Mouse (Mus musculus): ENCODE measurements around the gene Atf7ip. TPM values are rescaled to one million over a fixed set of nuclear protein-coding genes. Genes with fewer than 3 reads are reported as not detected.

Atf7ip gene
- polyA plus RNA-seq, 1 experiment from 2014 or later = 43.4 TPM

- no peak overlapping the region for H3K4me2 ChIP-seq
- H3K4me1 ChIP-seq (ENCODE audit: control insufficient read depth, insufficient read depth, low read length) = no peaks in the 10 kb centered on the region
- H3K27ac ChIP-seq (ENCODE audit: low read depth, low read length) = no peak overlapping the region
- no peaks in the 10 kb centered on the region for H3K36me3 ChIP-seq (ENCODE audit: control insufficient read depth, insufficient read depth, low read length)
- H3K9ac ChIP-seq (ENCODE audit: low read length) = no peak overlapping the region
- no peak for ATAC-seq (ENCODE audit: low FRiP score)
- H3K27me3 ChIP-seq (ENCODE audit: control insufficient read depth, insufficient read depth, low read length) = no peaks in the 10 kb centered on the region
- H3K9me3 ChIP-seq (ENCODE audit: control insufficient read depth, low read length) = no peaks in the 10 kb centered on the region
- no peak overlapping the region for H3K4me3 ChIP-seq (ENCODE audit: low read depth, low read length)
- 69% methylated on average over 5 of the region's 5 CpGs for WGBS
- DNase-seq (ENCODE audit: low spot score, missing footprints) = peak; percentile 37
These were observed 147.4 kb downstream of the Atf7ip start for GRCm38 (mm10) chr6:136653331-136653730.

DNA sequence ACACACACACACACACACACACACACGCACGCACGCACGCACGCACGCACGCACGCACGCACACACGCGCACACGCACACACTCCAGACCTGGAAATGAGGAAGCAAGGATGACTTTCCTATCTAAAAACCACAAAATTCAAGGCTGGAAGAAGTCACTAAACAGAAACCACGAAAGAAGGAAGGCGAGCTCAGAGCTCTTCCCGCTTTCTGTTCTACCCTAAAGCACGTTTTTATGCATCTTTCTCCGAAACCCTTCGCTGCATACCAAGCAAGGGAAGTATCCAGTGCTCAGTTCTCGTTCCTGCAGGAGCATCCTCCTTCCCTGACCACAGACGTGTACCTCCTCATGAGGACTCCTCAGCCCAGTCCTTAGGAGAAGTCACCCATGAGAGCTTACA, 148.5 kb downstream of the Atf7ip start:
- Histone ChIP-seq H3K4me2 (no peak overlapping the region), H3K4me3 (ENCODE audit: low read depth, low read length) (no peak overlapping the region), H3K36me3 (ENCODE audit: control insufficient read depth, insufficient read depth, low read length) (no peaks in the 10 kb centered on the region), H3K9me3 (ENCODE audit: control insufficient read depth, low read length) (no peaks in the 10 kb centered on the region), H3K4me1 (ENCODE audit: control insufficient read depth, insufficient read depth, low read length) (no peaks in the 10 kb centered on the region), H3K9ac (ENCODE audit: low read length) (no peak overlapping the region), H3K27ac (ENCODE audit: low read depth, low read length) (no peak overlapping the region), H3K27me3 (ENCODE audit: control insufficient read depth, insufficient read depth, low read length) (no peaks in the 10 kb centered on the region)
- 92% methylated on average over 20 of the region's 20 CpGs for WGBS
- DNase-seq (ENCODE audit: low spot score, missing footprints) (no peak), ATAC-seq (ENCODE audit: low FRiP score) (no peak)

DNA sequence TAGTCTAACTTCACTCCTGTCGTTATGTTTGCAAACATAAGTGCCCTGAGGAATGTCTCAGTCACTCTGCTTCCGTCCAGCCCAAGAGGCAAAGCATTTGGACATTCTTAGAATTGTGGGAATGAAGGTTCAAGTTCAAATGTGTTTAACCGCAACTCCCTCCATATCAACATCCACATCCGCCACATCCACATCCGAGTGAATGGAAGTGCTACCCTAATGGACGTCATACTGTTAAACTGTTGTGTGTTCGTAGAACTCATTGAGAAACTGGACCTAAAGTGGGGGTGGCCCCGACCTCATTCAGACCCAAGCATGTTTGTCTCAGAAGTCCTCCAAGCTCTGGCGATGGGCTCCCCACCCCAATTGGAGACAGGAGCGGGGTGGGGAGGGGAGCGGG, 149.8 kb downstream of the Atf7ip start:
- no peak overlapping the region for H3K4me2 ChIP-seq
- H3K9ac ChIP-seq (ENCODE audit: low read length) = no peak overlapping the region
- DNase-seq (ENCODE audit: low spot score, missing footprints) = peak; percentile 66
- no peaks in the 10 kb centered on the region for H3K9me3 ChIP-seq (ENCODE audit: control insufficient read depth, low read length)
- no peaks in the 10 kb centered on the region for H3K36me3 ChIP-seq (ENCODE audit: control insufficient read depth, insufficient read depth, low read length)
- 75% methylated on average over 11 of the region's 11 CpGs for WGBS
- no peak overlapping the region for H3K4me3 ChIP-seq (ENCODE audit: low read depth, low read length)
- ATAC-seq (ENCODE audit: low FRiP score) = no peak
- no peaks in the 10 kb centered on the region; the same call in 1 of the 2 replicates for H3K27me3 ChIP-seq (ENCODE audit: control insufficient read depth, insufficient read depth, low read length)
- H3K4me1 ChIP-seq (ENCODE audit: control insufficient read depth, insufficient read depth, low read length) = no peaks in the 10 kb centered on the region
- H3K27ac ChIP-seq (ENCODE audit: low read depth, low read length) = no peak overlapping the region

GRCm38 (mm10) chr6:136658303-136658702, 152.3 kb downstream of the Atf7ip start:
- ATAC-seq (ENCODE audit: low FRiP score) = no peak
- H3K4me3 ChIP-seq (ENCODE audit: low read depth, low read length) = no peak overlapping the region
- DNase-seq (ENCODE audit: low spot score, missing footprints) = peak; percentile 37
- no peak overlapping the region for H3K4me2 ChIP-seq
- WGBS = 86% methylated on average over 4 of the region's 4 CpGs
- H3K9me3 ChIP-seq (ENCODE audit: control insufficient read depth, low read length) = no peaks in the 10 kb centered on the region
- no peak overlapping the region for H3K9ac ChIP-seq (ENCODE audit: low read length)
- H3K27me3 ChIP-seq (ENCODE audit: control insufficient read depth, insufficient read depth, low read length) = peaks cover 18% of the 10 kb centered on the region
- no peaks in the 10 kb centered on the region for H3K36me3 ChIP-seq (ENCODE audit: control insufficient read depth, insufficient read depth, low read length)
- peaks cover 7% of the 10 kb centered on the region; the same call in 1 of the 2 replicates for H3K4me1 ChIP-seq (ENCODE audit: control insufficient read depth, insufficient read depth, low read length)
- H3K27ac ChIP-seq (ENCODE audit: low read depth, low read length) = no peak overlapping the region

DNA sequence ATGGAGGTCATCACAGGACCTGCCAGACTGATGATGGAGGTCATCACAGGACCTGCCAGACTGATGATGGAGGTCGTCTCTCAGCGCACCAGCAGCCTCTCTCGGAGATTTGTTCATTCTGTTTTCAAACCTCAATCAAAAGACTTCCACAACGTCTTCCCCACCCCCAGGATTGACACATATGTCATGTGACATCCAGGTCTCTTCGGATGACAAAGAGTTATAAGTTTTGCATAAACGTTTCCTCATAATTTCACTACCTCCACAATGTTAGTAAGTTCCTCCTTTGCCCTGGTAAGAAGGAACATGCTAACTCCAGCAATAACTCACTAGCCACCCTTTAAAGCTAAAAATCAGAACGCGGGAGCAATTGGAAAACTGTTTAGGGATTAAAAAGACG, 153.3 kb downstream of the Atf7ip start:
- DNase-seq (ENCODE audit: low spot score, missing footprints) = no peak
- H3K9me3 ChIP-seq (ENCODE audit: control insufficient read depth, low read length) = no peaks in the 10 kb centered on the region
- 90% methylated on average over 9 of the region's 9 CpGs for WGBS
- no peak overlapping the region for H3K27ac ChIP-seq (ENCODE audit: low read depth, low read length)
- no peak overlapping the region for H3K4me2 ChIP-seq
- no peak for ATAC-seq (ENCODE audit: low FRiP score)
- no peaks in the 10 kb centered on the region for H3K36me3 ChIP-seq (ENCODE audit: control insufficient read depth, insufficient read depth, low read length)
- no peak overlapping the region for H3K4me3 ChIP-seq (ENCODE audit: low read depth, low read length)
- no peak overlapping the region for H3K9ac ChIP-seq (ENCODE audit: low read length)
- H3K4me1 ChIP-seq (ENCODE audit: control insufficient read depth, insufficient read depth, low read length) = peaks cover 7% of the 10 kb centered on the region; the same call in 1 of the 2 replicates
- peaks cover 18% of the 10 kb centered on the region for H3K27me3 ChIP-seq (ENCODE audit: control insufficient read depth, insufficient read depth, low read length)

Other genes starting within 250 kb of the Atf7ip start
- gene Gm8994, start 178.6 kb upstream of the Atf7ip start, polyA plus RNA-seq (2014; fragmentation: Nextera tagmentation; extraction: Ambion mirVana) = not detected in 2 replicates
- not detected in 2 replicates for gene E330021D16Rik, start 90.6 kb upstream of the Atf7ip start, polyA plus RNA-seq (2014; fragmentation: Nextera tagmentation; extraction: Ambion mirVana)
- 0.84 and 1.4 TPM in 2 replicates for gene Plbd1, start 155.8 kb downstream of the Atf7ip start, polyA plus RNA-seq (2014; fragmentation: Nextera tagmentation; extraction: Ambion mirVana)